Mouse (Mus musculus): Measurements from ENCODE around the gene Wasf1.

GRCm38 (mm10) chr10:40889146-40889545 lies 5.9 kb downstream of the Wasf1 start:
- TF ChIP-seq USF1 (IDR thresholded peaks at IDR 0.05; ENCODE audit: low read depth, low read length) = no peak
- TF ChIP-seq ZKSCAN1 (IDR thresholded peaks at IDR 0.05; ENCODE audit: low read depth, low read length) = no peak

All from MEL (cell line).